Mouse (Mus musculus): ENCODE measurements around the gene Dvl1.

Gene Dvl1

GRCm38 (mm10) chr4:155883587-155883986 lies 36.4 kb downstream of the Dvl1 start:
- in situ Hi-C loops (cut with MboI, MseI): no loop called here

- in situ Hi-C loops (cut with MboI, MseI): no loop called here
These were observed 39.1 kb downstream of the Dvl1 start for GRCm38 (mm10) chr4:155886330-155886729.

GRCm38 (mm10) chr4:155887674-155888073 lies 40.5 kb downstream of the Dvl1 start:
- in situ Hi-C loops (cut with MboI, MseI): no loop called here

GRCm38 (mm10) chr4:155888181-155888580 lies 41.0 kb downstream of the Dvl1 start:
- in situ Hi-C loops (cut with MboI, MseI): no loop called here

- in situ Hi-C loops (cut with MboI, MseI): no loop called here
These were observed 42.1 kb downstream of the Dvl1 start for GRCm38 (mm10) chr4:155889316-155889715.

GRCm38 (mm10) chr4:155891011-155891471 lies 43.8 kb downstream of the Dvl1 start:
- in situ Hi-C loops (cut with MboI, MseI): loop anchor here in 1 of 2 experiments (5.0 kb wide), 1 partner anchor 51 kb away; the partner anchor contains the start of gene Ube2j2

- in situ Hi-C loops (cut with MboI, MseI): loop anchor here in 1 of 2 experiments (5.0 kb wide), 1 partner anchor 51 kb away; the partner anchor contains the start of gene Ube2j2
These were observed 44.4 kb downstream of the Dvl1 start, which contains the start of the genes Pusl1 and Acap3 for GRCm38 (mm10) chr4:155891551-155892001. Pusl1 (minus strand) TSS chr4:155891781. Acap3 (plus strand) TSS chr4:155891822.

GRCm38 (mm10) chr4:155892017-155892416 lies 44.8 kb downstream of the Dvl1 start:
- in situ Hi-C loops (cut with MboI, MseI): loop anchor here in 1 of 2 experiments (5.0 kb wide), 1 partner anchor 50 kb away; the partner anchor contains the start of gene Ube2j2

- in situ Hi-C loops (cut with MboI, MseI): loop anchor here in 1 of 2 experiments (5.0 kb wide), 1 partner anchor 50 kb away; the partner anchor contains the start of gene Ube2j2
These were observed 45.4 kb downstream of the Dvl1 start for GRCm38 (mm10) chr4:155892438-155893211.

- in situ Hi-C loops (cut with MboI, MseI): loop anchor here in 1 of 2 experiments (5.0 kb wide), 1 partner anchor 49 kb away; the partner anchor contains the start of gene Ube2j2
These were observed 46.0 kb downstream of the Dvl1 start for GRCm38 (mm10) chr4:155893212-155893690.

GRCm38 (mm10) chr4:155894311-155894881 lies 47.2 kb downstream of the Dvl1 start:
- in situ Hi-C loops (cut with MboI, MseI): loop anchor here in 1 of 2 experiments (5.0 kb wide), 1 partner anchor 48 kb away; the partner anchor contains the start of gene Ube2j2

GRCm38 (mm10) chr4:155895216-155895615 lies 48.0 kb downstream of the Dvl1 start:
- in situ Hi-C loops (cut with MboI, MseI): no loop called here

- in situ Hi-C loops (cut with MboI, MseI): no loop called here
These were observed 48.6 kb downstream of the Dvl1 start for GRCm38 (mm10) chr4:155895826-155896225.

- in situ Hi-C loops (cut with MboI, MseI): no loop called here
These were observed 49.3 kb downstream of the Dvl1 start for GRCm38 (mm10) chr4:155896461-155896860.

GRCm38 (mm10) chr4:155898318-155898717 lies 51.1 kb downstream of the Dvl1 start:
- in situ Hi-C loops (cut with MboI, MseI): no loop called here

GRCm38 (mm10) chr4:155899355-155899754 lies 52.2 kb downstream of the Dvl1 start:
- in situ Hi-C loops (cut with MboI, MseI): no loop called here

- in situ Hi-C loops (cut with MboI, MseI): no loop called here
These were observed 54.0 kb downstream of the Dvl1 start for GRCm38 (mm10) chr4:155901205-155901604.

GRCm38 (mm10) chr4:155903246-155903645 lies 56.0 kb downstream of the Dvl1 start:
- in situ Hi-C loops (cut with MboI, MseI): no loop called here

GRCm38 (mm10) chr4:155904318-155905102 lies 57.3 kb downstream of the Dvl1 start:
- in situ Hi-C loops (cut with MboI, MseI): loop anchor here in 1 of 2 experiments (5.0 kb wide), 1 partner anchor 68 kb away; no protein-coding TSS in a partner anchor

GRCm38 (mm10) chr4:155905634-155906033 lies 58.4 kb downstream of the Dvl1 start:
- in situ Hi-C loops (cut with MboI, MseI): loop anchor here in 1 of 2 experiments (5.0 kb wide), 1 partner anchor 67 kb away; no protein-coding TSS in a partner anchor

GRCm38 (mm10) chr4:155906125-155906524 lies 58.9 kb downstream of the Dvl1 start:
- in situ Hi-C loops (cut with MboI, MseI): loop anchor here in 1 of 2 experiments (5.0 kb wide), 1 partner anchor 66 kb away; no protein-coding TSS in a partner anchor

Measured in T-helper 17 cell (primary cell).